Mouse (Mus musculus) limb, embryonic 14.5 days (tissue): ENCODE data around the gene Ctnnbl1. TPM values are rescaled to one million over a fixed set of nuclear protein-coding genes. Genes with fewer than 3 reads are reported as not detected.

Experiments
- ATAC-seq: fragments of 200-750 bp; cut with Nextera tagmentation; 2 replicates; pipeline ENCODE4 v1.8.0; 2017; ENCODE audit warnings: low read depth, moderate number of reproducible peaks, moderate TSS enrichment; ENCODE audit not compliant: low FRiP score
- DNase-seq: peaks from one replicate; pipeline ENCODE4 v3.0.0-alpha.2; 2015; ENCODE audit warnings: low spot score
- H3K27ac ChIP-seq: fragments of 300-500 bp; sonication (generic); replicated peaks from 2 replicates; pipeline ENCODE4 v1.5.1; 2014; ENCODE audit warnings: low read depth, mild to moderate bottlenecking, low read length, moderate library complexity, mixed read lengths
- H3K27me3 ChIP-seq: fragments of 300-500 bp; sonication (generic); 2 replicates; pipeline ENCODE4 v1.6.1; 2014; ENCODE audit warnings: low read length, mixed read lengths; ENCODE audit not compliant: control insufficient read depth, insufficient read depth
- H3K36me3 ChIP-seq: fragments of 300-500 bp; sonication (generic); 2 replicates; pipeline ENCODE4 v1.6.1; 2014; ENCODE audit warnings: mild to moderate bottlenecking, low read length, moderate library complexity, mixed read lengths; ENCODE audit not compliant: control insufficient read depth, insufficient read depth
- H3K4me1 ChIP-seq: fragments of 300-500 bp; sonication (generic); 2 replicates; pipeline ENCODE4 v1.6.1; 2014; ENCODE audit warnings: antibody characterized with exemption, low read length, mixed read lengths; ENCODE audit not compliant: control insufficient read depth, insufficient read depth
- H3K4me2 ChIP-seq: fragments of 300-500 bp; sonication (generic); replicated peaks from 2 replicates; pipeline ENCODE4 v1.6.1; 2014; ENCODE audit warnings: low read depth, mild to moderate bottlenecking, low read length, moderate library complexity; ENCODE audit not compliant: severe bottlenecking
- H3K4me3 ChIP-seq: fragments of 300-500 bp; sonication (generic); replicated peaks from 2 replicates; pipeline ENCODE4 v1.5.1; 2014; ENCODE audit warnings: low read length
- H3K9ac ChIP-seq: fragments of 300-500 bp; sonication (generic); 2 replicates; pipeline ENCODE4 v1.6.1; 2014; ENCODE audit warnings: mild to moderate bottlenecking, low read depth, low read length, moderate library complexity; ENCODE audit not compliant: severe bottlenecking
- H3K9me3 ChIP-seq: fragments of 300-500 bp; sonication (generic); 2 replicates; pipeline ENCODE4 v1.6.1; 2016; ENCODE audit warnings: low read length; ENCODE audit not compliant: control insufficient read depth
- POLR2A ChIP-seq: fragments of 200-500 bp; IDR thresholded peaks from 2 replicates; pipeline ENCODE4 v1.8.0; 2012; ENCODE audit warnings: inconsistent platforms, mild to moderate bottlenecking, moderate library complexity, borderline replicate concordance; ENCODE audit not compliant: insufficient read depth, insufficient read length; ENCODE audit errors: extremely low read depth
- WGBS: fragments of 180-500 bp; shearing (Covaris S2); extraction: QIAGEN DNeasy Blood & Tissue Kit; methylation state at CpG from one replicate; pipeline ENCODE4 v1.1.7; 2014; 5-methylcytosine and 5-hydroxymethylcytosine counted together
- polyA plus RNA-seq, 2 experiments: library from polyadenylated mRNA; depleted of rRNA in 1 of 2; stranded (reverse) in 1 of 2; unstranded in 1 of 2; fragments of >200 nt; fragmentation: Nextera tagmentation in 1 of 2; extraction: Ambion mirVana in 1 of 2; gene quantifications; 2 replicates each; pipeline versions ENCODE4 v1.2.1 to v1.2.3; 2012 to 2014

Ctnnbl1 gene
- polyA plus RNA-seq, 2 experiments = 40.3 to 55.6 TPM

DNA sequence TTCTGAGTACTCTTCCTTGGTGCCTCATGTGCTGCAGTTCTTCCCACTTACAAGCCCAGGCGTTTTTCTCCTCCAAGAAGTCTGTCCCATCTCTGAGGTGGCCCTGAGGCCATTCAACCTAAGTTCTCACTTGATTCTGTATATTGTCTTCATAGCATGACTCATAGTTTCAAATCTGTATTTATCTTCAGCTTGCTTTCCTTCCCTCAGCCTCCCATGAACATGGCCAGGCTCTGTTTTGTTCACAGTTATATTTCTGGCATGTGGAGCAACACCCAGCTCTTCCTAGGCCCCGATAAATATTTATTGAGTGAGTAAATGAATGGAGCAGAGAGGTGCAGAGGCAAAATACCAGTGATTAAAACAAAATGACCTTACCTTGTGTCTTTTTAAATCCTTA lies 38.8 kb downstream of the Ctnnbl1 start:
- no peak for ATAC-seq
- peaks cover 18% of the 10 kb centered on the region for H3K36me3 ChIP-seq
- peaks cover 6% of the 10 kb centered on the region; the same call in 1 of the 2 replicates for H3K4me1 ChIP-seq
- no peak overlapping the region for H3K4me2 ChIP-seq
- no peak overlapping the region for H3K9ac ChIP-seq
- no peak for TF ChIP-seq POLR2A
- H3K27ac ChIP-seq = no peak overlapping the region
- H3K9me3 ChIP-seq = no peaks in the 10 kb centered on the region
- no peak for DNase-seq
- H3K27me3 ChIP-seq = no peaks in the 10 kb centered on the region
- 85% methylated on average over 2 of the region's 2 CpGs for WGBS
- H3K4me3 ChIP-seq = no peak overlapping the region

DNA sequence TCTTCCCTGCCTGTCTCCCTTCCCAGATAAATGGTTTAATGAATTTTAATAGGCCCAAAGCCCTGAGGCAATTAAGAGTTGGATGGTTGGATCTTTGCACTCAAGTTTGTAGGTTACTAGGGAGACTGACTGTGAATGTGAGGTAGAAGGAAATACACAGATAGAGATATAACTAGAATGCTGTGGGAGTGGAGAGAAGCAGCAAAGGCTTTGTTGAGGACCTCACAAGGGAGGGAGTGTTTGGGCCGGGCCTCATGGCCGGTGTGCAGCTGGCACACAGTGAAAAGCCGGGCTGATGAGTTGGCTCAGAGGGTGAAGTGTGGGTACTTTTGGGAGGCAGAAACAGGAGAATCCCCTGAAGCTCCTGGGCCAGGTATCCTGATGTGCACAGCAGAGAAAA lies 43.8 kb downstream of the Ctnnbl1 start:
- DNase-seq = no peak
- Histone ChIP-seq H3K4me2 (no peak overlapping the region), H3K9ac (no peak overlapping the region), H3K36me3 (peaks cover 10% of the 10 kb centered on the region), H3K27ac (no peak overlapping the region), H3K27me3 (no peaks in the 10 kb centered on the region), H3K4me3 (no peak overlapping the region), H3K4me1 (peaks cover 6% of the 10 kb centered on the region; the same call in 1 of the 2 replicates), H3K9me3 (no peaks in the 10 kb centered on the region)
- TF ChIP-seq POLR2A = no peak
- no peak for ATAC-seq
- 89% methylated on average over 3 of the region's 3 CpGs for WGBS

DNA sequence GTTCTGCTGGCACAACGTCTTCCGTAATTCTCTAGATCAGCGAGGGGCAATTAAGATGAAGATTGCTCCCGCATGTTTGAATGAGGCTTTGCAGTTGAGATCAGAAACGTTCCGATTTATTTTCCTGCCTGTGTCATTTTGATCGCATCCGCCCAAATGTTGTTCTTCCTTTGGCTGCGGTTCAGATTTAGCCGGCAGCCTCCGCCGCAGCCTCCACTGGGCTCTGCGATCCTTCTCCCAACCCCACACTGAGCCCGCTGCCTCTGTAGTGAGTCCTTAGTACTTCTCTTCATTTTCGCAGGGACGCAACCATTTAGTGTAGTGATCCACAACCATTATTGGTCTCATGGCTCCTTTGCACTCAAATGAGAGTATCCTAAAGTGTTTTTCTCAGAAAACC lies 46.0 kb downstream of the Ctnnbl1 start:
- Histone ChIP-seq H3K4me1 (no peaks in the 10 kb centered on the region), H3K9ac (no peak overlapping the region), H3K9me3 (no peaks in the 10 kb centered on the region), H3K4me3 (no peak overlapping the region), H3K27ac (no peak overlapping the region), H3K4me2 (no peak overlapping the region), H3K36me3 (peaks cover 8% of the 10 kb centered on the region; the same call in 1 of the 2 replicates), H3K27me3 (no peaks in the 10 kb centered on the region)
- ATAC-seq (no peak), DNase-seq (no peak)
- 83% methylated on average over 16 of the region's 16 CpGs for WGBS
- no peak for TF ChIP-seq POLR2A

DNA sequence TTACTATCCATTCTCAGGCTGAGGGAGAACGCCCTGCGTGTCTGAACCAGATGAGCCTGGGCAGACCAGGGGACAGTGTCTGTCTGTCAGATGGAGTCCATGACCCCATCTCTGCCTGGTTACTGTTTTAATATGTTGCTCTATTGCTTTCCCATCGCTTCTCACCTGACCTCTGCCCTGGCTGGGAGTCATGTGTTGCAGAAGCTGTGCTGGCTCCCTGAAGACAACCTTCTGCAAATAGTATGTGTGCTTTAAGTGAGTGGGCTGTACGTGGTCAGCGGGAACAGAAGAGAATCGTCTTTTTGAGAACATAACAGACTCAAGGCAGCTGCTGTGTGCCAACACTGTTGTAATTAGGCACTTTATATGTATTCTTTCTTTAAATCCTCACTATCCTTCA lies 47.0 kb downstream of the Ctnnbl1 start:
- DNase-seq (no peak), ATAC-seq (no peak)
- no peaks in the 10 kb centered on the region for H3K9me3 ChIP-seq
- no peak overlapping the region for H3K9ac ChIP-seq
- no peak for TF ChIP-seq POLR2A
- no peaks in the 10 kb centered on the region for H3K4me1 ChIP-seq
- H3K4me2 ChIP-seq = no peak overlapping the region
- no peak overlapping the region for H3K27ac ChIP-seq
- peaks cover 8% of the 10 kb centered on the region; the same call in 1 of the 2 replicates for H3K36me3 ChIP-seq
- H3K27me3 ChIP-seq = no peaks in the 10 kb centered on the region
- no peak overlapping the region for H3K4me3 ChIP-seq
- WGBS = 80% methylated on average over 6 of the region's 6 CpGs

DNA sequence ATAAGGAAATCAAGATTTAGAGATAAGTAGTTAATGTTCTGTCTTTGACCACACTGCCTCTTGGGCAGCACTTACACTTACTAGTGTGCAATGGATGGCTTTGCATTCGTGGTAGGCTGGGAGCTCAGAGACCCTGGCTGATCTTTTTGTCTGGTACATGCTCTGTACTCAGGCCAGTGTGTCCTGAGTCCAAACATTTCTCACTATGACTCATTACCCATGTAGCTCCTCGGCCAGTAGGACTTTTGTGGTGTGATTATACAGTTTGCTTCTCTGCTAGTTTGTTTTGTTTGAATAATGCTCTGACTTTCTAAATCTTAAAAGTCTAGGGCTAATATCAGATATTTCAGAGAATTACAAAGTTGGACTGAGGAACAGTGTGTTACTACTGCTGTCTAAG lies 47.4 kb downstream of the Ctnnbl1 start:
- H3K9ac ChIP-seq = no peak overlapping the region
- 74% methylated on average over 2 of the region's 2 CpGs for WGBS
- H3K27ac ChIP-seq = no peak overlapping the region
- no peaks in the 10 kb centered on the region for H3K9me3 ChIP-seq
- ATAC-seq (no peak), DNase-seq (no peak)
- no peaks in the 10 kb centered on the region for H3K4me1 ChIP-seq
- H3K27me3 ChIP-seq = no peaks in the 10 kb centered on the region
- H3K36me3 ChIP-seq = peaks cover 8% of the 10 kb centered on the region; the same call in 1 of the 2 replicates
- no peak for TF ChIP-seq POLR2A
- no peak overlapping the region for H3K4me2 ChIP-seq
- no peak overlapping the region for H3K4me3 ChIP-seq

DNA sequence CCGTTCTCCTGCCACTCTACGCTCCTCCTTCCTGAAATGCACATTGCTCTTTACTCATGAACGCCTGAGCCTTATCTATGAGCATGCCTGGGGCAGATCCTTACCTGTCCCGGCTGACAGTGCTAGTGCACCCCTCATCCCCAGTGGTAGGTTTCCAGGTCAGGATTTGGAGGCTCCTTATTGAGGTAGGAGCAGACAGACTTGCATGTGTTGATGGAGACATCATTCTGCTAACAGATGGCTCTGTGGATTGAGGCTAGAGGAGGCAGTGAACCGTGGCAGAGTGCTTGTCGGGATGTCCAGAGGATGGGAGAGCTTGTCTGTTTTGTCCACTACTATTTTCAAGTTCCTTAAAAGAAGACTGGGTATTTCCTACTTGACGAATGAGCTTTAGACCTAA lies 52.0 kb downstream of the Ctnnbl1 start:
- H3K4me1 ChIP-seq = no peaks in the 10 kb centered on the region
- H3K27me3 ChIP-seq = no peaks in the 10 kb centered on the region
- peaks cover 12% of the 10 kb centered on the region for H3K36me3 ChIP-seq
- H3K4me3 ChIP-seq = no peak overlapping the region
- TF ChIP-seq POLR2A = no peak
- DNase-seq (no peak), ATAC-seq (no peak)
- WGBS = 82% methylated on average over 7 of the region's 7 CpGs
- no peak overlapping the region for H3K27ac ChIP-seq
- H3K9ac ChIP-seq = no peak overlapping the region
- no peak overlapping the region for H3K4me2 ChIP-seq
- no peaks in the 10 kb centered on the region for H3K9me3 ChIP-seq
